Mouse (Mus musculus) cortical plate, adult 2 months (tissue): ENCODE results near the gene Tlr6. TPM values are rescaled to one million over a fixed set of nuclear protein-coding genes. Genes with fewer than 3 reads are reported as not detected.

Experiments
- H3K27ac ChIP-seq: fragments of 200-500 bp; 2 replicates; pipeline ENCODE4 v1.5.1; 2012; ENCODE audit warnings: low read length, control low read depth, inconsistent platforms; ENCODE audit not compliant: insufficient read depth
- H3K4me1 ChIP-seq: fragments of 200-500 bp; 2 replicates; pipeline ENCODE4 v1.6.1; 2011; ENCODE audit warnings: low read length; ENCODE audit not compliant: control insufficient read depth, insufficient read depth
- H3K4me3 ChIP-seq: fragments of 200-500 bp; 2 replicates; pipeline ENCODE4 v1.5.1; 2011; ENCODE audit warnings: mild to moderate bottlenecking, low read length, control low read depth; ENCODE audit not compliant: insufficient read depth
- CTCF ChIP-seq: fragments of 200-500 bp; IDR thresholded peaks from 2 replicates; pipeline ENCODE4 v1.5.1; 2011; ENCODE audit warnings: mild to moderate bottlenecking, control low read depth, low read length; ENCODE audit not compliant: insufficient read depth; ENCODE audit errors: extremely low read depth
- POLR2A ChIP-seq: fragments of 200-500 bp; IDR thresholded peaks from 2 replicates; pipeline ENCODE4 v1.6.1; 2011; ENCODE audit warnings: mild to moderate bottlenecking, low read length, control low read depth; ENCODE audit not compliant: insufficient read depth; ENCODE audit errors: extremely low read depth
- polyA plus RNA-seq: library from polyadenylated mRNA; depleted of rRNA; stranded (reverse); fragments of >200 nt; gene quantifications from 2 replicates; pipeline ENCODE4 v1.2.3, GENCODE M21; 2012

The Tlr6 gene
- polyA plus RNA-seq, 1 experiment = 1.1 TPM

DNA sequence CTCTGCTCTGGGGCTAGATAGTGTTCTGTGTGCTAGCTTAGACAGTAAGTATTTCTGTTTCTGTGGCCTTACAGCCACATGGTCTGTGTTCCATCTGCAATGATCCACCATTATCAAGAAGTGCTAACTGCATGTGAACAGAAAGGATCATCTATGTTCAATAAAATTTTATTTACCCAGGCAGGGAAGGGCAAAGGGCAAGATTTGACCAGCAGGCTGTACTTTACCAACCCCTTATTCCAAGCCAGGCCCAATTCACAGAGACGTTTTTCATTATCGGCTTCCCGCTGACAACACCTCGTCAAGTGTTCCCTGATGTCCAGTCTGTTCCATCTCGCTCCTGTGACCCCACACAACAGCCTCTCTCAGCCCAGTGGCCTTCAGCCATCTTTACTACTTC is 15.2 kb upstream of the Tlr6 start:
- 0 out of 2 replicates have a peak, but pooled peaks cover 2% of the 10 kb centered on the region for H3K4me1 ChIP-seq
- no peak overlapping the region for H3K4me3 ChIP-seq
- no peak overlapping the region for H3K27ac ChIP-seq
- TF ChIP-seq CTCF (no peak), POLR2A (no peak)

DNA sequence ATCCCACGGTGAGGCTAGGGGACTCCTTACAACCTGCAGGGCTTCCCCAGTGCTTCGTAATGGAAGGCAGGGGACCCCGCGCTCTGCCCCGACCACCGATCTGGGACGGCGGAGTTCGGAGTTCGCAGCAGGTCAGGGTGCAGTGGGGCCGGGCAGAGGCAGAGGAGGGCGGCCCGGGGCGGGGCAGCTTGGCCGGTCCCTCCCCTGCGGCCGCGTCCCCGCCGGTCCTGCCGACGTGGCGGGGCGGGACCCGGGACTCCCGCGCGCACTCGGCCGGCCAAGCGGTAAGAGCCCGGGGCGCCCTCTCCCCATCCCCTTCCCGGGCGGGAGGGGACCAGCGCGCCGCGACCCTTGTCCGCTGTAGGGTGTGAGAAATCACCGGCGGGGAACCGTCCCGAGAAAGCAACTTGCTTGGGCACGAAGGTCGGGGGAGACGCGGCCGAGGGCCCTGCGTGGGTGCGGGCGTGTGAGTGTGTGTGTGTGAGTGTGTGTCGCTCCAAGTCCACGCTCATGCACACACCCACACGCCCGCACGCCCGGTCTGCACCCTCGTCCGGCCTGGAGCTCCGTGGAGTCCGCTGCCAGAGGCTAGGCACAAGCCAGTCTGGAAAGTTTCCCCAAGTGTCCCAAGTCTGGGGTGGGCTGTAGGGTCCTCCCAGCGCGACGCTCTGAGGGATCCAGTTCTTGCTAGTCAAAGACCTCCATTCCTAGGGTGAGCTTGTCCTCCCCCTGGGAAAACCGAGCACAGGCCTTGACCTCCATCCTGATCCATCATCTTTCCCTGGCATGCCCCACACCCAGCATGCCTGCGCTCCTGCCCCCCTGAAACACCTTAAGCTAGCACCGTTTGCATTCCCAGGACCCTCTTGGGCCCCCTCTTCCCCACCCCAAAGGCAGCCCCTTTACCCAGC is 10.2 kb upstream of the Tlr6 start, which contains the start of gene Fam114a1:
Gene Fam114a1, plus strand, starts transcription at position 211 of the 911 bp plus-strand sequence.
- H3K27ac ChIP-seq = no peak within 1 kb of the TSS
- TF ChIP-seq POLR2A (no peak), CTCF (no peak)
- 0 out of 2 replicates have a peak, but pooled peaks cover 2% of the 10 kb centered on the region for H3K4me1 ChIP-seq
- peak within 1 kb of the TSS; percentile 58 for H3K4me3 ChIP-seq

GRCm38 (mm10) chr5:64968961-64969860 is 9.3 kb upstream of the Tlr6 start:
- Histone ChIP-seq H3K27ac (no peak overlapping the region), H3K4me1 (0 out of 2 replicates have a peak, but pooled peaks cover 2% of the 10 kb centered on the region), H3K4me3 (peak overlapping the region; percentile 58)
- TF ChIP-seq POLR2A (no peak), CTCF (no peak)

- TF ChIP-seq CTCF (no peak), POLR2A (no peak)
- Histone ChIP-seq H3K4me3 (no peak overlapping the region), H3K4me1 (no peaks in the 10 kb centered on the region), H3K27ac (no peak overlapping the region)
These were observed 3.8 kb upstream of the Tlr6 start for GRCm38 (mm10) chr5:64963735-64964134.

DNA sequence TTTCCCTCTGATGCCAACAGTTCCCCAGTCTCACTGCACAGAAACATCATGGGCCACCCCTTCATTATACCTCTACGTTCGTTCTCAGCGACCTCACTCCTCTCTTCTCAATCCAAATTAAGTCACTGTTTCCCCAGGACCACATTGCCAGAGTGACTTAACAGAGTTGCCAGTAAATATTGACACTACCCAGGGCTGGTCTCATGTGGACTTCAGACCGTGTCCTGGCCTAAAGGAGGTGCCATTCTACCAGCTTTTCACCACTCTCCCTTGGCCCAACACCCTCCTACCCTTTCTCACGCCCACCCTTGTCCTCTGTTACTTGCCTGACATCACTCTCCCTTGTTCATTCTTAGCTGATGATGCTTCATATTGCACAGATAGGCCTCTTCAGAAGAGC is 3.4 kb upstream of the Tlr6 start:
- Histone ChIP-seq H3K4me1 (no peaks in the 10 kb centered on the region), H3K27ac (no peak overlapping the region), H3K4me3 (no peak overlapping the region)
- TF ChIP-seq CTCF (no peak), POLR2A (no peak)

- TF ChIP-seq CTCF (no peak), POLR2A (no peak)
- Histone ChIP-seq H3K4me3 (no peak overlapping the region), H3K27ac (no peak overlapping the region), H3K4me1 (no peaks in the 10 kb centered on the region)
These were observed 1.0 kb upstream of the Tlr6 start for GRCm38 (mm10) chr5:64960857-64961391.

- TF ChIP-seq CTCF = no peak
- no peak for TF ChIP-seq POLR2A
- Histone ChIP-seq H3K4me3 (peak overlapping the region; percentile 28; the same call in 1 of the 2 replicates), H3K27ac (0 out of 2 replicates have a peak overlapping the region, but pooled peaks have one; percentile 35), H3K4me1 (no peaks in the 10 kb centered on the region)
These were observed 680 bp downstream of the Tlr6 start for GRCm38 (mm10) chr5:64958991-64959842.

DNA sequence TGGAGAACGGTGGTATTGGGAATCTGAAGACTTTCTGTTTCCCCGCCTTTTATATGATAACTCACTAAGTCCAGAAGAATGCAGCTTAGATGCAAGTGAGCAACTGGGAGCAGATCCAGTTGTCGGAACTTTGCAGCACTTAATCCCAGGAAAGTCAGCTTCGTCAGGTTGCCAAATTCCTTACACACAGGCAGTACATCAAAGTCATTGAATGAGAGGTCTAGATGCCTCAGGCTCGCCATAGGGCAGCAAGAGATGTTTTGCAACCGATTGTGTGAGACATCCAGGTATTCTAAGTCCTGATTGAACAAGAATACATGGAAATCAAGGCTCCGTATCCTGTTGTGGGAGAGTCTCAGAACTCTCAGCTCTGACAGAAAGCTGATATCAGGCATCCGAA is 5.0 kb downstream of the Tlr6 start:
- Histone ChIP-seq H3K4me1 (no peaks in the 10 kb centered on the region), H3K4me3 (no peak overlapping the region), H3K27ac (no peak overlapping the region)
- TF ChIP-seq POLR2A (no peak), CTCF (no peak)

DNA sequence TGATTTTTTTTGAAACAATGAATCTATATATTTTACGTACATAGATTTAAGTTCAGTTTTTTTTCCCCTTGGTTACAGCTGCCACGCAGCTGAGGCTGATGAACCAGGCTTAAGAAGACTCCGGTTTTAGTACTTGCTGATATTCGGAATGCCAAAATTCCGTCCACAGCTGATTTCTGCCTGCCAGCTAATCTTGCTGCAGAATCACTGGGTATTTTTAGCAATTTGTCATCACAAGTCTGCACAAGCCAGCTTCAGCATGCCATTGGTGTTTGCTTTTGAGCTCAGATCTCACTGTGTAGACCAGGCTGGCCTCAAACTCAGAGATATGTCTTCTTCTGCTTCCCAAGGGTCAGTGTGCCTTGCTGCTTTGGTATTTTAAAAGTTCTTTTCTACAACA is 8.4 kb downstream of the Tlr6 start:
- no peaks in the 10 kb centered on the region for H3K4me1 ChIP-seq
- H3K27ac ChIP-seq = no peak overlapping the region
- H3K4me3 ChIP-seq = no peak overlapping the region
- TF ChIP-seq POLR2A = no peak
- TF ChIP-seq CTCF = no peak
